Mouse (Mus musculus): ENCODE measurements around the gene Epo.

Epo gene

DNA sequence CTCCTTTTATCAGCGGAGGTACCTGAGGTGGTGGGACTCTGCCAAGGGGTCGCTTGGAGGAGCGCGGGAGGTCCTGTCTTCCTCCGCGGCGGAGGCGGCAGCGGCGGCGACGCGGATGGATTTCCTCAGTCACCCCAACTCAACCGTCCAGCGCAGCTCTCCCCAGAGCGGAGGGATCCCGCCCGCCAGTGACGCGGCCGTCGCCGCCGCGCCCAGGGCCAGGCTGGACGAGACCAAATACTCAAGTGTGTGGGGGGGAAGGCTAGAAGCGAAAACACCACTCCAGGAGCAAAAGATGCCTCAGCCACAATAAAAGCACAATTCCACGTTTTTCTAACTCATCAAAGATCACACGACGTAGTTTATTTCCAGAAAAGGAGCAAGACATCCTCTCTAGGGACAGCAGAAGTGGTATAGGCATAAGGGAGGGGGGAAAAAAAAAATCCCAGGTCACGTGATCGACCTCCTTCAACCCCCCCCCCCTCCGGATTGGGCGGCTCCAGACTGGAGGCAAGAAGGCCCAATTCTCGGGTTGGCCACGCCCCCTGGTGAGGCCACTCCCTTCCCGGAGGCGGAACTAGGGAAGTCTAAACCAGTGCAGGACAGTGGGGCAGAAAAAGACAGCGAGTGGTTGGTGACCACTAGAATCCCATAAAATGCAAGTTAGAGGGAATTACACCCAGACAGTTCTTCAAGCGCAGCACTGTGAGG, at the start of gene Epo, which contains the start of gene Gnb2:
TSS of gene Epo (minus strand) at position 126 of the 711 bp plus-strand sequence.
TSS of gene Gnb2 (minus strand) at position 394 of the 711 bp plus-strand sequence.
- DNase-seq (ENCODE audit: inconsistent ontology term) = peak; percentile 100

- no peak for DNase-seq (ENCODE audit: inconsistent ontology term)
Observed at GRCm38 (mm10) chr5:137582702-137583101, 49.7 kb upstream of the Epo start.

GRCm38 (mm10) chr5:137580246-137580645, 47.2 kb upstream of the Epo start:
- DNase-seq (ENCODE audit: inconsistent ontology term) = no peak

- peak; percentile 42 for DNase-seq (ENCODE audit: inconsistent ontology term)
Observed at GRCm38 (mm10) chr5:137574470-137574901, 41.4 kb upstream of the Epo start.

DNA sequence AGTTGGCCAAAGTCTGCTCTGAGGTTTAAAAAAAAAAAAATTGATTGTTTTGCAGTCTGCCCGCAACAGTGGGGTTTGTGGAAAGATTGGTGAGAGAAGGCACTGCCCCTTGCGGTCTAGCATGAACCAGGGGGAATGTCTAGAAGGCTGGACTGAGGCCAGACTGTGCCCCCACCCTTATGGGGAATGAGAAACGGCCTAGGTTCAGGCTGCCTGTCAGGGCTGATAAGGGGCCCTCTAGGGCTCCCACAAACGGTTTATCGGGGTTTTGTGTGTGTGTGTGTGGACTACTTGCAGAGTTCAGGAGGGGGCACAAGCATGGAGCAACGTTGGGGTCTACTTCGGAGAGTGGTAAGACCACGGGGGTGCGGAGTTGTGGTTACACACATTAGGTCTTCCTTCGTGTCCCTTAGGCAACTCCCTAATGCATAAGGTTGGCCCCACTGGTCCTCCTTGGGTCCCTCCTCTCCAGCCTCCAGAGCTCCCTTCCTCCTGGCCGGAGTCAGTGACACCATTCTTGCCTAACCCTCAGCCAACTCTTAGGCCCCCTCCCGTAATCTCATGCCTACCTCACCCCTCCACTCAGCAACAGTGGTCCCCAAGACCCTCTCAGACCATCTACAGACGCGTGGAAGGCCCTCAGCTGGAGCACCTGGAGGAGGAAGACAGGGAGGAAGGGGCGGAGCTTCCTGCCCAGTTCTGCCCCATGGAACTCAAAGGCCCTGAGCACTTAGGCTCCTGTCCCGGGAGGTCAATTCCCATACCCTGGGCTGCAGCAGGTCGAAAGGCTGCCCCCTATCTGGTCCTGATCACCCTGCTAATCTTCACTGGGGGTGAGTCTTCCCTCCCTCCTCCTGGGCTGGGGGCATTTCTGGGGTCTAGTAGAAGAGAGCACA, 37.9 kb upstream of the Epo start:
- no peak for DNase-seq (ENCODE audit: inconsistent ontology term)

- DNase-seq (ENCODE audit: inconsistent ontology term) = no peak
Observed at GRCm38 (mm10) chr5:137570181-137570580, 37.1 kb upstream of the Epo start.

DNA sequence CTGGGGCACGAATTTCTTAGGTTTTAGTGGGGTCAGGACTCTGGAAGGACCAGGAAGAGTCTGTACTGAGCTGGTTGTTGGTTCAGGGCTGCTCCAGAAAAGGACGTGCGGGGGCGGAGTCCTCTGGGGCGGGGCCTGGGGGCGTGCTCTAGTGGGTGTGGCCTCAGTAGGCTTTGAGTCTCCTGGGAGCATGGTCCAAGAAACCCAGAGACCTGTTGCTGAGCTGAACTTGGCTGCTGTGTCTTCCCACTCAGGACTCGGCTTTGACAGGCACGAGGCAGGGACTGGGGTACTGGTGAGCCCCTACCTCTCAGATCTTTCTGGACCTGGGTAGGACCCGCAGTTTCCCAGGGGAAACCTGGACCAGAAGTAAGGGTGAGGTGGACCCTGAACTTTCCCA, 36.6 kb upstream of the Epo start, which contains the start of gene Tfr2:
TSS of gene Tfr2 (plus strand) at position 176 of the 400 bp plus-strand sequence.
- no peak for DNase-seq (ENCODE audit: inconsistent ontology term)

DNA sequence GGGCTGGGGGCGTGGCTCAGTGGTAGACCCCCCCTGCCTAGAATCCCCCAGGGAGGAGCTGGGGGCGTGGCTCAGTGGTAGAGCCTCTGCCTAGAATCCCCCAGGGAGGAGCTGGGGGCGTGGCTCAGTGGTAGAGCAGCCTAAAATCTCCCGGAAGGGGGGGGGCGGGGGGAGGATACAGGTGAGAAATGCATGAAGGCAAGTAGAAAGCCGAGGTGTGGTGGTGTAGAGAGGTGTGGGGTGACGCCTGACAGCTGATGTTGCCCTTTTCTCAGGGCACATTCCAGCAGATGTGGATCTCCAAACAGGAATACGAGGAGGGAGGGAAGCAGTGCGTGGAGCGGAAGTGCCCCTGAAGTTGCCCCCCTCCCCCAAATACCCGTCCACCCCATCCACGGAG, 36.0 kb upstream of the Epo start:
- no peak for DNase-seq (ENCODE audit: inconsistent ontology term)

- DNase-seq (ENCODE audit: inconsistent ontology term) = no peak
Observed at GRCm38 (mm10) chr5:137568223-137568798, 35.3 kb upstream of the Epo start.

GRCm38 (mm10) chr5:137566416-137566815, 33.4 kb upstream of the Epo start:
- no peak for DNase-seq (ENCODE audit: inconsistent ontology term)

GRCm38 (mm10) chr5:137565744-137566143, 32.7 kb upstream of the Epo start:
- no peak for DNase-seq (ENCODE audit: inconsistent ontology term)

DNA sequence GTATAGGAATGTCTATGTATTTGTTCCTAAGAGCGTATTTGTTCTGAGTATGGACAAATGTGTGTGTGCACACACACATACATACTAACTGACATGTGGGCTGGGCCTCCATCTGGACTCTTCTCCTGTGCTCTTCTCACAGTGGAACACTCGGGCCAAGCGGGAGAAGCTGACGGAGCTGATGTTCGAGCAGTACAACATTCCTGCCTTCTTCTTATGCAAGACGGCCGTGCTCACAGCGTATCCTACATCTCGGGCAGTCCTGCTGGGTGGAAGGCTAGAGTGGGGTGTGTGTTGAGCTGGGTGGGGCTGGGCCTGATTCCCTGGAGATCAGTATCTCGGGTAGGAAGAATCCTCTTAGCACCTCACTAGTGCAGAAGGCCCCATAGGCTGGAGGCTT, 29.9 kb upstream of the Epo start:
- no peak for DNase-seq (ENCODE audit: inconsistent ontology term)

DNA sequence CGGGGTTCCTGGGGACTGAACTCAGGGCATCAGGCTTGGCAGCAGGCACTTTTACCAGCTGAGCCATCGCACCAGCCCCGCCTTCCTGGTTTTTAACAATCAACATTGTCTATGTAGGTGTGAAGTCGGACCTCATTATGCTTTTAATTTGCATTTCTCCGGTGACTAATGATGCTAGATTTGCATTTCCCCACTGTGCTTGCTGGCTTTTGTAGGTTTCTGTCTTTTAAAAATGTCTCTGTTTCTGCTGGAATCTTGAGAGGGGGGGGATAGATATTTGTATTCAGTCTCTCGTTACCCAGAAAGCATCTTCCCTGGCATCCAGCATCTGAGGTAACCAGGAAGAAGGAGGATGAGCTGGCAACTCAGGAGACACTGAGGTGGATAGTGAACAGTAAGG, 28.5 kb upstream of the Epo start:
- no peak for DNase-seq (ENCODE audit: inconsistent ontology term)

GRCm38 (mm10) chr5:137553898-137554297, 20.9 kb upstream of the Epo start:
- DNase-seq (ENCODE audit: inconsistent ontology term) = no peak

GRCm38 (mm10) chr5:137553411-137553837, 20.4 kb upstream of the Epo start, which contains the start of gene Actl6b:
Gene Actl6b, plus strand, starts transcription at chr5:137553517.
- DNase-seq (ENCODE audit: inconsistent ontology term) = peak; percentile 82

GRCm38 (mm10) chr5:137553000-137553399, 20.0 kb upstream of the Epo start:
- no peak for DNase-seq (ENCODE audit: inconsistent ontology term)

DNA sequence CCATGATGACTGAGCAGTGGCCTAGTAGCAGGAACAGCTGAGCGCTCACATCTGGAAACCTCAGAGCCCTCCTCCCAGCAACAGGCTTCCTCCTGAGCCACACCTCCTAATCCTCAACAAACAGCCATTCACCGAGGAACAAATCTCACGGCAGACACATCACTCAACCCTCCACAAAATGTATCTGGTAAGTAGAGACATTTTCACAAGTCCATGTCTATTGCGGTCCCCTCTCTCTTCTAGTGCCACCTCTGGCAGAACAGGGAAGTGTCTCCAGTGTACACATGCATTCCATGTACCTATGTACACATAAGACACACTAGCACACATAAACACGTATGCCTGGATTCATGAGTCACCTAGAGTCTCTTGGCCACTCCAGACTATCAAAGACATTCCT, 18.1 kb upstream of the Epo start:
- DNase-seq (ENCODE audit: inconsistent ontology term) = no peak

GRCm38 (mm10) chr5:137549840-137550239, 16.8 kb upstream of the Epo start:
- DNase-seq (ENCODE audit: inconsistent ontology term) = no peak

- DNase-seq (ENCODE audit: inconsistent ontology term) = no peak
Observed at GRCm38 (mm10) chr5:137545596-137545995, 12.6 kb upstream of the Epo start.

GRCm38 (mm10) chr5:137544926-137545325, 11.9 kb upstream of the Epo start:
- no peak for DNase-seq (ENCODE audit: inconsistent ontology term)

DNA sequence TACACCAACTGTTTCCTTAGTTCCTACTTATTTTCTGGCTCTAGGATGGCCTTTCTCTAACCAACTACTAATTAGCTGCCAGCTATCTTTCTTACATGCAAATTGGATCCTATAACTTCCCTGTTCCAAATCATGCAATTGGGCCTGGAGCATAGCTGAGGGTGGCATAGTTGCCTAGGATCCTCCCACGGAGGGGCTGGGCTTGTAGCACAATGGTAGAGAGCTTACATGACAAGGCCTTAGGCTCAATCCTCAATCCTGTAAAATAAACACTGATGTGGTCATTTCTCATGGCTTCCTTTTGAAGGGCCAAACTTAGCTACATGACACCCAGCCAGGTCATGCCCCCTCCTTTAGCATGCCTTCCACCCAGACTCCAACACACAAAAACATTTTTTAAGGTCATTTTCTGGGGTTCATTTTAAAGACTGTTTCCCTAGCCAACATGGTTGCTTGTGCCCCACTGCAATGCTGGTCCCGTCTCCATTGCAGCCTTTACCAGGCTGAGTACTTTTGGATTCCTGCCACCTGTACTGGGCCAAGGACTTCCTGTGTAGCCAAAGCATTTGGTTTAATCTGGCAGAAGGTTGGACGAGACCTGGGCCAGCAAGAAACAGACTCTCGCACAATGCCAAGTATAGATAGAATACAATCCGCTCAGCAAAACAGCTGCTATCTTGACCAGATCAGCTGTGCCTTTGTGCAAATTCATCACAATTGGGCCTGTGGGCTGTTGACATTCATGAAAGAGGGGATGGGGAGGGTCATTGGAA, 8.9 kb upstream of the Epo start:
- no peak for DNase-seq (ENCODE audit: inconsistent ontology term)

Data from Muller cell, postnatal 12 days (primary cell).